Mouse (Mus musculus) heart, adult 11 months (tissue): ENCODE results near the gene Olfr1180.
"Not testable (repeated sequence)": the region's sequence is repeated elsewhere in the genome, so short reads cannot be mapped to it uniquely, and the experiment has no call there.

ENCODE experiments used
- DNase-seq: peaks from one replicate; pipeline ENCODE4 v3.0.0; 2022

Gene Olfr1180

GRCm38 (mm10) chr2:88419051-88419450 is at the start of gene Olfr1180:
Gene Olfr1180 (minus strand): TSS chr2:88419151.
- DNase-seq = no peak

DNA sequence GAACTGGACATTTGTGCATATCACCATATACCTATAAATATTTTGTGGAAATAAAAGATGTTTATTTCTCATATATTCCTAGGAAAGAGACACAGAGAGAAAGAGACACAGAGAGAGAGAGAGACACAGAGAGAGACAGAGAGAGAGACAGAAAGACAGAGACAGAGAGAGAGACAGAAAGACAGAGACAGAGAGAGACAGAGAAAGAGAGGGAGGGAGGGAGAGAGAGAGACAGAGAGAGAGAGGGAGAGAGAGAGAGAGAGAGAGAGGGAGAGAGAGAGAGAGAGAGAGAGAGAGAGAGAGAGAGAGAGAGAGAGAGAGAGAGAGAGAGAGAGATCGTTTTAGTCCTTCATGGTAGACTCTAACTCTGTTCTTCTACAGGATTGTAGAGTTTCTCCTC is 35.6 kb upstream of the Olfr1180 start, which contains the start of gene Olfr1183:
TSS of gene Olfr1183 (plus strand) at position 301 of the 400 bp plus-strand sequence.
- DNase-seq = not testable (repeated sequence)

GRCm38 (mm10) chr2:88449031-88449430 is 30.1 kb upstream of the Olfr1180 start, which contains the start of gene Gm13757:
Gene Gm13757 (minus strand): TSS chr2:88449131.
- DNase-seq = no peak

GRCm38 (mm10) chr2:88426071-88426470 is 7.1 kb upstream of the Olfr1180 start, which contains the start of gene Olfr1181:
Gene Olfr1181 (minus strand): TSS chr2:88426171.
- DNase-seq = no peak

DNA sequence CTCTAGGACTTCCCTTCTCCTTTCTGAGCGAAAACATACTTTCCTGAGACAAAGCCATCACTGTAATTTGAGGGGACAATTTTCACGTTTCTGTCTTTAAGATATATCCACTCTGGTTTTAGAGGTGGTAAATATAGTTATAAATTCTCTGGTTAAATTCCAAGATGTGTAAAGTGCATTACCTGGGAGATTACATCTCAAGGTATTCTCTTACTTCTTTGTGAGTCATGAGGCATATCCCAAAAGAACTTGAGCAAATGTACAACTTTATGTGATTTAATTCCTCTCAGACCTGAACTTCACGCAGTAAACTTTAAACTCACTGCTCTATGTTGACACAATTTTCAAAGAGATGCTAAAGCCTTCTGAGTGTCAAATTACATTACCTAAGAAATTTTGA is 12.6 kb downstream of the Olfr1180 start, which contains the start of gene Olfr1179:
TSS of gene Olfr1179 (minus strand) at position 101 of the 400 bp plus-strand sequence.
- DNase-seq = no peak

DNA sequence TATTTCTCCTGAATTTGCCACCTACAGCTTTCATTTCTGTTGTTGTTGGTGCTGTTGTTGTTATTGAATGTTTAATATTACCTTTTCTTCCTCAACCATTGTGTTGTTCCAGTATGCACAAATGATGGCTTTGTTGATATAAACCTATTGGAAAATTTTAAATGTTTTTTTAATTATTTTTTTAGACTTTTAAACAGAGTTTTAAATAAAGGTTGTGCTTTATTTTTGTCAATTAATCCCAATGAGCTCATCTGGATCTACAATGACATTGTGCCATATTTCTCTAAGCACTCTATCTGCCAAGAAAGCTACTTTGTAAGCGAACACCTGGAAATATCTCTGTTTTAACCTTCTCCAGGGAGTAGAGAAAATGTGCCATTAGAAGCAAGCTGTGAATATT is 32.2 kb downstream of the Olfr1180 start, which contains the start of gene Olfr1178:
TSS of gene Olfr1178 (plus strand) at position 301 of the 400 bp plus-strand sequence.
- DNase-seq = no peak
